Comparison of ENCODE assay signal across 12 mouse cellular contexts in genomic region chr6:114199200-114199845, GRCm38 (mm10).
DNase-seq lines count a peak whose midpoint lies in the region; ATAC-seq and TF ChIP-seq lines count a peak whose summit lies in the region.
"Had no signal": no experiment of that assay in that cellular context is flagged by ENCODE, and none has a peak within 500 bp of the region (broad histone marks: within the 10 kb centered on the region; RNA-seq: fewer than 3 reads in every experiment).

No protein-coding gene starts in this region.

- ATAC-seq in CD4-positive, CD25-positive, alpha-beta regulatory T cell, adult 4 months, result no peak
- ATAC-seq in stomach, postnatal 0 days (ENCODE audit: low FRiP score, low TSS enrichment), result no peak

- no peak overlapping the region for H3K9ac ChIP-seq in stomach, postnatal 0 days (ENCODE audit: low read length)
- H3K9ac ChIP-seq: embryonic facial prominence, embryonic 12.5 days; neural tube, embryonic 12.5 days had no signal

- peak overlapping the region; percentile 53; the same call in 1 of the 2 replicates for H3K27ac ChIP-seq in layer of hippocampus, adult 2 months
- no peak overlapping the region for H3K27ac ChIP-seq in stomach, postnatal 0 days (replicated peaks)
- H3K27ac ChIP-seq: embryonic facial prominence, embryonic 12.5 days; neural tube, embryonic 12.5 days had no signal

- WGBS in stomach, postnatal 0 days, result 53% methylated on average over 9 of the region's 9 CpGs

- peak; percentile 5 for DNase-seq in CD4-positive, CD25-positive, alpha-beta regulatory T cell, adult 2 months (ENCODE audit: low read depth, low spot score)
- peak; percentile 22 to 24 for DNase-seq in layer of hippocampus, adult 2 months (ENCODE audit: low spot score in 2 of 2)
- no peak for DNase-seq in layer of hippocampus, adult 9-10 months (ENCODE audit: low spot score)
- peak; percentile 25 for DNase-seq in thymus, postnatal 4 days
- no peak for DNase-seq in thymus, postnatal 36 days
- DNase-seq in stomach, postnatal 0 days (ENCODE audit: low spot score), result no peak
- DNase-seq in gastrocnemius, adult 8-10 months (ENCODE audit: low spot score in 2 of 2), result no peak
- DNase-seq: adrenal gland, postnatal 36 days; lung, postnatal 10 days had no signal

- peak; percentile 67 for TF ChIP-seq CTCF in layer of hippocampus, adult 2 months (conservative IDR thresholded peaks at IDR 0.05)
- TF ChIP-seq CTCF in stomach, postnatal 0 days (IDR thresholded peaks at IDR 0.05; ENCODE audit: low read depth), result peak; percentile 40

- no peak overlapping the region for H3K4me2 ChIP-seq in stomach, postnatal 0 days (replicated peaks; ENCODE audit: low read depth)
- H3K4me2 ChIP-seq: embryonic facial prominence, embryonic 12.5 days; neural tube, embryonic 12.5 days had no signal

- no peaks in the 10 kb centered on the region for H3K36me3 ChIP-seq in stomach, postnatal 0 days (ENCODE audit: control insufficient read depth, insufficient read depth, low read length)
- H3K36me3 ChIP-seq: embryonic facial prominence, embryonic 12.5 days; neural tube, embryonic 12.5 days had no signal

- H3K27me3 ChIP-seq in stomach, postnatal 0 days (ENCODE audit: control insufficient read depth, insufficient read depth, low read length), result no peaks in the 10 kb centered on the region
- H3K27me3 ChIP-seq: embryonic facial prominence, embryonic 12.5 days; neural tube, embryonic 12.5 days had no signal

- no peaks in the 10 kb centered on the region for H3K4me1 ChIP-seq in stomach, postnatal 0 days (replicated peaks; ENCODE audit: control insufficient read depth, insufficient read depth)
- H3K4me1 ChIP-seq: embryonic facial prominence, embryonic 12.5 days; neural tube, embryonic 12.5 days had no signal

- H3K9me3 ChIP-seq in stomach, postnatal 0 days (ENCODE audit: control insufficient read depth, low read length), result no peaks in the 10 kb centered on the region
- H3K9me3 ChIP-seq: embryonic facial prominence, embryonic 12.5 days; neural tube, embryonic 12.5 days had no signal

- TF ChIP-seq EP300 in stomach, postnatal 0 days (optimal IDR thresholded peaks at IDR 0.05), result no peak

- H3K4me3 ChIP-seq in layer of hippocampus, adult 2 months, result no peak overlapping the region
- no peak overlapping the region for H3K4me3 ChIP-seq in stomach, postnatal 0 days (ENCODE audit: low read depth, low read length)
- H3K4me3 ChIP-seq: embryonic facial prominence, embryonic 12.5 days; neural tube, embryonic 12.5 days had no signal

Comparison
In these comparisons a context has a peak if more than half of its experiments do, and no peak if none do; other contexts are left out.
1. DNase-seq: peak in CD4-positive, CD25-positive, alpha-beta regulatory T cell, adult 2 months (single experiment), layer of hippocampus, adult 2 months (2 of 2) and thymus, postnatal 4 days (single experiment); none in layer of hippocampus, adult 9-10 months (single experiment), thymus, postnatal 36 days (0 of 2), stomach, postnatal 0 days (single experiment) and gastrocnemius, adult 8-10 months (0 of 2).